Mouse (Mus musculus): Measurements from ENCODE around the gene Slc30a4. TPM values are rescaled to one million over a fixed set of nuclear protein-coding genes. Genes with fewer than 3 reads are reported as not detected.

The Slc30a4 gene
- polyA plus RNA-seq, 1 experiment from 2014 or later, result 9.6 TPM

DNA sequence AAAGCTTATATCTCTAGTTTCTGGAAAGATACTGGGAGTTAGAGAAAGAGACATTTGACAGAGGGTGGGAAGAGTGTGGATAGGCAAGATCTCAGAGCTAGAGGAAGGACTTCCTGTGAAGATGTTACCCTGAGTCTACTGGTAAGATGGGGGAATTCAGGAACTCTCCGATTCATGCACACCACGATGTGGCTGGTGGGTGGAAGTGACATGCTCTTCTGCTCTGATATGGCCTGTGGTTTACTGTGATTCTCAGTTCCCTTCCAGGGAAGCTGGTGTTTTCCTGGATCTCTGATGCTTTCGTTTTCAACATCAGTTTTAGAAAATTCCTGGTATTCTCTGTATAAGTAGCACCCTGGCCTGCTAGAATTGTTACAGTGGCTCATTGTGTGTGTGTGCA is 9.4 kb upstream of the Slc30a4 start:
- ATAC-seq (ENCODE audit: insufficient read depth, low FRiP score, low read depth), result no peak
- H3K9me3 ChIP-seq, result no peaks in the 10 kb centered on the region
- no peak overlapping the region for H3K27ac ChIP-seq
- no peaks in the 10 kb centered on the region for H3K4me1 ChIP-seq
- no peak overlapping the region for H3K4me3 ChIP-seq (replicated peaks)
- no peak overlapping the region for H3K4me2 ChIP-seq
- no peaks in the 10 kb centered on the region for H3K36me3 ChIP-seq
- H3K9ac ChIP-seq, result no peak overlapping the region
- H3K27me3 ChIP-seq (replicated peaks), result no peaks in the 10 kb centered on the region
- WGBS, result 68% methylated on average over 3 of the region's 3 CpGs

DNA sequence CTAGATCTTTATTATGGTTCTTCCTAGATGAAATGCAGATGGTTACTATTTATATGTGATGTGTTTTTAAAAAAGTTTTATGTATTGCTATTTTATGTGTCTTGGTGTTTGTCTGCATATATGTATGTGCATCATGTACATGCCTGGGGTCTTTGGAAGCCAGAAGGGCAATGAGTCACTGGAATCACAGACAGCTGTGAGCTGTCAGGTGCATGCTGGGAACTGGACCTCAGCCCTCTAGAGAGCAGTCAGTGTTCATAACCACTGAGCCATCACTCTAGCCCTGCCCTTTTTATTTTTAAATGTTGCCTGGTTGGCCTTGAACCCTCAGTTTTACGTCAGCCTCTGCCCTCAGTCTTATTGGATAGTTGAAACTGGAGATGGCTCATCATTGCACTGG is 6.7 kb upstream of the Slc30a4 start:
- no peaks in the 10 kb centered on the region for H3K27me3 ChIP-seq (replicated peaks)
- no peak overlapping the region for H3K27ac ChIP-seq
- no peak overlapping the region for H3K4me2 ChIP-seq
- 55% methylated on average over 1 of the region's 1 CpGs for WGBS
- ATAC-seq (ENCODE audit: insufficient read depth, low FRiP score, low read depth), result no peak
- H3K9ac ChIP-seq, result no peak overlapping the region
- no peaks in the 10 kb centered on the region for H3K36me3 ChIP-seq
- H3K4me1 ChIP-seq, result no peaks in the 10 kb centered on the region
- H3K4me3 ChIP-seq (replicated peaks), result no peak overlapping the region
- no peaks in the 10 kb centered on the region for H3K9me3 ChIP-seq

- H3K27me3 ChIP-seq (replicated peaks), result no peaks in the 10 kb centered on the region
- peak; percentile 92 for ATAC-seq (ENCODE audit: insufficient read depth, low FRiP score, low read depth)
- no peaks in the 10 kb centered on the region for H3K9me3 ChIP-seq
- no peaks in the 10 kb centered on the region for H3K36me3 ChIP-seq
- H3K4me2 ChIP-seq, result no peak overlapping the region
- H3K9ac ChIP-seq, result no peak overlapping the region
- no peak overlapping the region for H3K4me3 ChIP-seq (replicated peaks)
- H3K27ac ChIP-seq, result peak overlapping the region; percentile 44; the same call in 1 of the 2 replicates
- H3K4me1 ChIP-seq, result no peaks in the 10 kb centered on the region
- 48% methylated on average over 3 of the region's 3 CpGs for WGBS
Measured at GRCm38 (mm10) chr2:122708080-122708479, 5.6 kb upstream of the Slc30a4 start.

DNA sequence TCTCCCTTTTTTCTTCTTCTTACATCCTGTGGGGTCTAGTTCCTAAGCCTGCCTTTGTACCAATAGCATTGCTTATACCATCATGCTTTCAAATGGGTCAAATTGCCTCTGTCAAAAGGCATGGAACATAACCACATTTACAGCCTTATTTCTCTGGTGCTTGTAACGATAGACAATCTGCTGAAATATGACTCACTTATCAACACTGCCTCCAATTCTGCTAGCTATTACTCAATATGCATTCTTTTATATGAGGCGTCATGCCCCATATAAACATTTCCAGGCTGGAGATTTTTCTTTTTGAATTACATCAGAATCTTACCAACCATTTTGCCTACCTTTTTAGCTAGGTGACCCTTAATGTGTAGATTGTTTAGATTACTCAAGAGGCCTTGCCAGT is 2.1 kb upstream of the Slc30a4 start:
- WGBS, result 62% methylated on average over 2 of the region's 2 CpGs
- H3K4me2 ChIP-seq, result no peak overlapping the region
- no peaks in the 10 kb centered on the region for H3K36me3 ChIP-seq
- no peaks in the 10 kb centered on the region for H3K9me3 ChIP-seq
- ATAC-seq (ENCODE audit: insufficient read depth, low FRiP score, low read depth), result no peak
- H3K9ac ChIP-seq, result no peak overlapping the region
- no peak overlapping the region for H3K27ac ChIP-seq
- H3K4me1 ChIP-seq, result no peaks in the 10 kb centered on the region
- no peak overlapping the region for H3K4me3 ChIP-seq (replicated peaks)
- no peaks in the 10 kb centered on the region for H3K27me3 ChIP-seq (replicated peaks)

- peak overlapping the region; percentile 80 for H3K4me3 ChIP-seq (replicated peaks)
- no peaks in the 10 kb centered on the region for H3K4me1 ChIP-seq
- WGBS, result 0% methylated on average over 15 of the region's 15 CpGs
- no peak overlapping the region for H3K27ac ChIP-seq
- peak overlapping the region; percentile 65 for H3K9ac ChIP-seq
- H3K27me3 ChIP-seq (replicated peaks), result no peaks in the 10 kb centered on the region
- H3K36me3 ChIP-seq, result no peaks in the 10 kb centered on the region
- H3K4me2 ChIP-seq, result peak overlapping the region; percentile 71
- no peak for ATAC-seq (ENCODE audit: insufficient read depth, low FRiP score, low read depth)
- H3K9me3 ChIP-seq, result no peaks in the 10 kb centered on the region
Measured at GRCm38 (mm10) chr2:122701871-122702180, 637 bp downstream of the Slc30a4 start.

DNA sequence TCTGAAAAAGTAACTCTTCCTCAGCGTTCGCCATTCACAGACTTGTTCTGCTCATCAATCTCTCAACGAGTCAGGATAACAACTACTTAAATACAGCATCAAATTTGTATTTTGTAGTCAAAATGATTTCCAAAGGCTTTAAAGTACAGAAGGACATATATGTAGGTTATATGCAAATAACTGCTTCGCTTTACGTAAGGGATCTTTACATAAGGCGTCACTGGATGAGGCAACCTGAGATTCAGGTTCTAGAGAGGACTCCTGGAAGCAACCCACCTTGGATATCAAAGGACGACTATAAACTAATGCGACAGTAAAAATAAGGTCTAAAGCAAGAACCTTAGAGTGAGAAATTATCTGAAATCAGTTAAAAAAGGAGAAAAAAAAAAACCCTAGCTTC is 1.5 kb downstream of the Slc30a4 start:
- no peak for ATAC-seq (ENCODE audit: insufficient read depth, low FRiP score, low read depth)
- Histone ChIP-seq H3K4me1 (no peaks in the 10 kb centered on the region), H3K9ac (no peak overlapping the region), H3K4me2 (peak overlapping the region; percentile 71), H3K27me3 (replicated peaks) (no peaks in the 10 kb centered on the region), H3K9me3 (no peaks in the 10 kb centered on the region), H3K36me3 (no peaks in the 10 kb centered on the region), H3K4me3 (replicated peaks) (peak overlapping the region; percentile 80), H3K27ac (no peak overlapping the region)
- 59% methylated on average over 8 of the region's 8 CpGs for WGBS

- no peaks in the 10 kb centered on the region for H3K9me3 ChIP-seq
- ATAC-seq (ENCODE audit: insufficient read depth, low FRiP score, low read depth), result no peak
- no peaks in the 10 kb centered on the region for H3K4me1 ChIP-seq
- 77% methylated on average over 2 of the region's 2 CpGs for WGBS
- no peak overlapping the region for H3K27ac ChIP-seq
- H3K27me3 ChIP-seq (replicated peaks), result no peaks in the 10 kb centered on the region
- H3K36me3 ChIP-seq, result no peaks in the 10 kb centered on the region
- H3K9ac ChIP-seq, result no peak overlapping the region
- no peak overlapping the region for H3K4me3 ChIP-seq (replicated peaks)
- H3K4me2 ChIP-seq, result no peak overlapping the region
Measured at GRCm38 (mm10) chr2:122697526-122697925, 4.9 kb downstream of the Slc30a4 start.

GRCm38 (mm10) chr2:122686665-122687064 is 15.8 kb downstream of the Slc30a4 start:
- H3K9ac ChIP-seq, result no peak overlapping the region
- no peaks in the 10 kb centered on the region for H3K27me3 ChIP-seq (replicated peaks)
- H3K36me3 ChIP-seq, result peaks cover 4% of the 10 kb centered on the region
- no peak overlapping the region for H3K27ac ChIP-seq
- peaks cover 6% of the 10 kb centered on the region; the same call in 1 of the 2 replicates for H3K9me3 ChIP-seq
- H3K4me3 ChIP-seq (replicated peaks), result no peak overlapping the region
- H3K4me2 ChIP-seq, result no peak overlapping the region
- ATAC-seq (ENCODE audit: insufficient read depth, low FRiP score, low read depth), result no peak
- 73% methylated on average over 6 of the region's 6 CpGs for WGBS
- no peaks in the 10 kb centered on the region for H3K4me1 ChIP-seq

GRCm38 (mm10) chr2:122683641-122684040 is 18.8 kb downstream of the Slc30a4 start:
- 88% methylated on average over 1 of the region's 1 CpGs for WGBS
- no peak overlapping the region for H3K27ac ChIP-seq
- H3K27me3 ChIP-seq (replicated peaks), result no peaks in the 10 kb centered on the region
- no peaks in the 10 kb centered on the region for H3K4me1 ChIP-seq
- no peak overlapping the region for H3K4me2 ChIP-seq
- peaks cover 4% of the 10 kb centered on the region for H3K36me3 ChIP-seq
- H3K4me3 ChIP-seq (replicated peaks), result no peak overlapping the region
- no peak for ATAC-seq (ENCODE audit: insufficient read depth, low FRiP score, low read depth)
- H3K9me3 ChIP-seq, result peaks cover 10% of the 10 kb centered on the region; the same call in 1 of the 2 replicates
- no peak overlapping the region for H3K9ac ChIP-seq

DNA sequence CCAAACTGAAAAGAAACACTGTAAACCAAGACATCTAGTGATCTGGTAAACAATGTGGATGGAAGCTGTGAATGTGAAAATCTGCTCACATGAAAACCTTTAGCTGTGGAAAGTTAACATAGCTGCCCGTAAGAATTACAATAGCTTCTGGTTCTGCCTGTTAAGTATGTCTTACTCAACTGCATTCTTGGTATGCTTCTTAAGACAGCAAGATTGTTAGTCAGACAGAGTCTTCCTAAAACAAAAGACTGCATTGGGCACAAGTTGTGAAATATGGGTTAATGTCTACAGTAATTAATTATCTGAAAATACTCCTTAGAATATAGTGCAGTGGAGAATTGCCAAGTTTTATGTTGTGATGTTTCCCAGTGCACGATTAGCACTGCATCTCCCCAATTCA is 19.9 kb downstream of the Slc30a4 start:
- Histone ChIP-seq H3K9me3 (peaks cover 10% of the 10 kb centered on the region; the same call in 1 of the 2 replicates), H3K4me1 (no peaks in the 10 kb centered on the region), H3K36me3 (no peaks in the 10 kb centered on the region), H3K9ac (no peak overlapping the region), H3K27me3 (replicated peaks) (no peaks in the 10 kb centered on the region), H3K4me2 (no peak overlapping the region), H3K27ac (no peak overlapping the region), H3K4me3 (replicated peaks) (no peak overlapping the region)
- no peak for ATAC-seq (ENCODE audit: insufficient read depth, low FRiP score, low read depth)
- 77% methylated on average over 2 of the region's 2 CpGs for WGBS

GRCm38 (mm10) chr2:122681379-122682137 is 20.9 kb downstream of the Slc30a4 start:
- no peaks in the 10 kb centered on the region for H3K27me3 ChIP-seq (replicated peaks)
- H3K9me3 ChIP-seq, result peaks cover 10% of the 10 kb centered on the region; the same call in 1 of the 2 replicates
- H3K9ac ChIP-seq, result no peak overlapping the region
- H3K36me3 ChIP-seq, result no peaks in the 10 kb centered on the region
- WGBS, result 84% methylated on average over 5 of the region's 5 CpGs
- no peak overlapping the region for H3K27ac ChIP-seq
- ATAC-seq (ENCODE audit: insufficient read depth, low FRiP score, low read depth), result peak; percentile 58
- H3K4me3 ChIP-seq (replicated peaks), result no peak overlapping the region
- H3K4me1 ChIP-seq, result no peaks in the 10 kb centered on the region
- no peak overlapping the region for H3K4me2 ChIP-seq

DNA sequence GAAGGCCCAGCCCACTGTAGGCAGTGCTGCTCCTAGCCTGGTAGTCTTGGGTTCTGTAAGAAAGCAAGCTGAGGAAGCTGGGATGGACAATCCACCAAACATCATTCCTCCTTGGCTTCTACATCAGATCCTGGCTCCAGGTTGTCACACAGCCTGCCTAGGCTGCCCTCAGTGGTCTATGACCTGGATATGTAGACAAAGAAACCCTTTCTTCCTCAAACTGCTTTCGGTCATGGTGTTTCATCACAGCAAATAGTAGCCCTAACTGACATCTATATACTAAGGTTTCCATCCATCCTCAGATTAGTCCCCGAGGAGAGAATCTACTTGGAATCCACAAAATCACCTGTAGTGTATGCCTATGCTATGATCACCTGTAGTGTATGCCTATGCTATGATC is 27.3 kb downstream of the Slc30a4 start:
- Histone ChIP-seq H3K4me1 (no peaks in the 10 kb centered on the region), H3K36me3 (no peaks in the 10 kb centered on the region), H3K27ac (no peak overlapping the region), H3K9ac (no peak overlapping the region), H3K9me3 (no peaks in the 10 kb centered on the region), H3K4me2 (no peak overlapping the region), H3K4me3 (replicated peaks) (no peak overlapping the region), H3K27me3 (replicated peaks) (no peaks in the 10 kb centered on the region)
- ATAC-seq (ENCODE audit: insufficient read depth, low FRiP score, low read depth), result no peak
- WGBS, result 91% methylated on average over 2 of the region's 2 CpGs

- Histone ChIP-seq H3K9ac (no peak overlapping the region), H3K27me3 (replicated peaks) (no peaks in the 10 kb centered on the region), H3K27ac (no peak overlapping the region), H3K4me3 (replicated peaks) (no peak overlapping the region), H3K9me3 (no peaks in the 10 kb centered on the region), H3K4me2 (no peak overlapping the region), H3K36me3 (no peaks in the 10 kb centered on the region), H3K4me1 (no peaks in the 10 kb centered on the region)
- no peak for ATAC-seq (ENCODE audit: insufficient read depth, low FRiP score, low read depth)
- 56% methylated on average over 5 of the region's 5 CpGs for WGBS
Measured at GRCm38 (mm10) chr2:122672841-122673240, 29.6 kb downstream of the Slc30a4 start.
